Mouse (Mus musculus): ENCODE data around the gene Mmp24. TPM values are rescaled to one million over a fixed set of nuclear protein-coding genes. Genes with fewer than 3 reads are reported as not detected.
A peak's percentile ranks its signal among the peaks of the same experiment; 100 is the strongest.

Mmp24 gene
- total RNA-seq, 2 experiments from 2014 or later: 35.6 to 37.8 TPM

GRCm38 (mm10) chr2:155837961-155838360 is 62.8 kb downstream of the Mmp24 start:
- intact Hi-C loops (cut with DNase I): no loop called here
- Histone ChIP-seq H3K4me3 (no peak overlapping the region), H3K27ac (no peak overlapping the region)
- no peak for TF ChIP-seq CTCF (IDR thresholded peaks at IDR 0.05)
- no peak for DNase-seq (ENCODE audit: extremely low spot score in 1 of 2, low spot score in 2 of 2)

- TF ChIP-seq CTCF (IDR thresholded peaks at IDR 0.05): no peak
- intact Hi-C loops (cut with DNase I): no loop called here
- no peak overlapping the region for H3K27ac ChIP-seq
- H3K4me3 ChIP-seq: no peak overlapping the region
- DNase-seq (ENCODE audit: extremely low spot score in 1 of 2, low spot score in 2 of 2): no peak
Observed at GRCm38 (mm10) chr2:155838961-155839360, 63.8 kb downstream of the Mmp24 start.

- no peak for DNase-seq (ENCODE audit: extremely low spot score in 1 of 2, low spot score in 2 of 2)
- H3K4me3 ChIP-seq: no peak overlapping the region
- no peak overlapping the region for H3K27ac ChIP-seq
- intact Hi-C loops (cut with DNase I): no loop called here
- TF ChIP-seq CTCF (IDR thresholded peaks at IDR 0.05): no peak
Observed at GRCm38 (mm10) chr2:155846930-155847329, 71.8 kb downstream of the Mmp24 start.

GRCm38 (mm10) chr2:155848291-155848690 is 73.1 kb downstream of the Mmp24 start:
- TF ChIP-seq CTCF (IDR thresholded peaks at IDR 0.05): peak; percentile 82
- Histone ChIP-seq H3K27ac (no peak overlapping the region), H3K4me3 (no peak overlapping the region)
- peak; percentile 71 to 84 for DNase-seq (ENCODE audit: extremely low spot score in 1 of 2, low spot score in 2 of 2)
- intact Hi-C loops (cut with DNase I): loop anchor here (1.0 kb wide), 1 partner anchor 98 kb away; no protein-coding TSS in a partner anchor

- H3K4me3 ChIP-seq: no peak overlapping the region
- DNase-seq (ENCODE audit: extremely low spot score in 1 of 2, low spot score in 2 of 2): no peak
- TF ChIP-seq CTCF (IDR thresholded peaks at IDR 0.05): no peak
- intact Hi-C loops (cut with DNase I): no loop called here
- no peak overlapping the region for H3K27ac ChIP-seq
Observed at GRCm38 (mm10) chr2:155849464-155849863, 74.3 kb downstream of the Mmp24 start.

GRCm38 (mm10) chr2:155850120-155850519 is 75.0 kb downstream of the Mmp24 start:
- no peak overlapping the region for H3K27ac ChIP-seq
- no peak for TF ChIP-seq CTCF (IDR thresholded peaks at IDR 0.05)
- intact Hi-C loops (cut with DNase I): no loop called here
- H3K4me3 ChIP-seq: no peak overlapping the region
- DNase-seq (ENCODE audit: extremely low spot score in 1 of 2, low spot score in 2 of 2): no peak

GRCm38 (mm10) chr2:155852536-155852935 is 77.4 kb downstream of the Mmp24 start:
- Histone ChIP-seq H3K27ac (no peak overlapping the region), H3K4me3 (no peak overlapping the region)
- DNase-seq (ENCODE audit: extremely low spot score in 1 of 2, low spot score in 2 of 2): no peak
- no peak for TF ChIP-seq CTCF (IDR thresholded peaks at IDR 0.05)
- intact Hi-C loops (cut with DNase I): no loop called here

GRCm38 (mm10) chr2:155860102-155860501 is 85.0 kb downstream of the Mmp24 start:
- DNase-seq (ENCODE audit: extremely low spot score in 1 of 2, low spot score in 2 of 2): no peak
- Histone ChIP-seq H3K4me3 (no peak overlapping the region), H3K27ac (no peak overlapping the region)
- intact Hi-C loops (cut with DNase I): no loop called here
- TF ChIP-seq CTCF (IDR thresholded peaks at IDR 0.05): no peak

GRCm38 (mm10) chr2:155861581-155861980 is 86.4 kb downstream of the Mmp24 start:
- Histone ChIP-seq H3K4me3 (no peak overlapping the region), H3K27ac (no peak overlapping the region)
- DNase-seq (ENCODE audit: extremely low spot score in 1 of 2, low spot score in 2 of 2): no peak
- intact Hi-C loops (cut with DNase I): no loop called here
- TF ChIP-seq CTCF (IDR thresholded peaks at IDR 0.05): no peak

- Histone ChIP-seq H3K4me3 (no peak overlapping the region), H3K27ac (no peak overlapping the region)
- intact Hi-C loops (cut with DNase I): no loop called here
- peak in 1 of 2 experiments; percentile 35 for DNase-seq (ENCODE audit: extremely low spot score in 1 of 2, low spot score in 2 of 2)
- TF ChIP-seq CTCF (IDR thresholded peaks at IDR 0.05): no peak
Observed at GRCm38 (mm10) chr2:155862573-155863300, 87.6 kb downstream of the Mmp24 start.

- no peak overlapping the region for H3K4me3 ChIP-seq
- no peak overlapping the region for H3K27ac ChIP-seq
- intact Hi-C loops (cut with DNase I): no loop called here
- TF ChIP-seq CTCF (IDR thresholded peaks at IDR 0.05): no peak
- no peak for DNase-seq (ENCODE audit: extremely low spot score in 1 of 2, low spot score in 2 of 2)
Observed at GRCm38 (mm10) chr2:155863301-155863867, 88.2 kb downstream of the Mmp24 start.

Other genes with a start within 250 kb of the Mmp24 start
- gene Gss, start 182.5 kb upstream of the Mmp24 start, total RNA-seq (2021): 10 to 100 TPM; 14.8 to 14.9 TPM
- 10 to 100 TPM in 1 of 2 experiments, 1 to 10 TPM in 1; 7.1 to 10.9 TPM for gene Myh7b, start 164.1 kb upstream of the Mmp24 start, total RNA-seq (2021)
- 100 to 1,000 TPM; 147 to 153 TPM for gene Trpc4ap, start 83.0 kb upstream of the Mmp24 start, total RNA-seq (2021)
- gene Edem2, start 45.9 kb upstream of the Mmp24 start, total RNA-seq (2021): 10 to 100 TPM; 18.7 to 19.2 TPM
- not detected for gene Gm17581, start 39.5 kb upstream of the Mmp24 start, total RNA-seq (2021)
- gene Procr, start 24.2 kb upstream of the Mmp24 start, total RNA-seq (2021): 1 to 10 TPM; 1.2 to 1.4 TPM
- 10 to 100 TPM; 53.1 to 56.8 TPM for gene BC029722, start 44.1 kb downstream of the Mmp24 start, total RNA-seq (2021)
- 10 to 100 TPM; 67.0 to 71.0 TPM for gene Eif6, start 51.6 kb downstream of the Mmp24 start, total RNA-seq (2021)
- gene Fam83c, start 59.5 kb downstream of the Mmp24 start, total RNA-seq (2021): not detected
- gene Uqcc1, start 155.0 kb downstream of the Mmp24 start, total RNA-seq (2021): 10 to 100 TPM; 70.4 to 75.7 TPM
- gene Gm15557, start 165.4 kb downstream of the Mmp24 start, total RNA-seq (2021): not detected
- under 1 TPM in 1 of 2 experiments, not detected in 1; 0.25 TPM for gene Gdf5, start 170.0 kb downstream of the Mmp24 start, total RNA-seq (2021)
- 10 to 100 TPM; 19.5 to 19.9 TPM for gene Cep250, start 181.1 kb downstream of the Mmp24 start, total RNA-seq (2021)
- gene 6430550D23Rik, start 232.6 kb downstream of the Mmp24 start, total RNA-seq (2021): 1 to 10 TPM; 1.4 to 2.0 TPM
- gene Ergic3, start 232.7 kb downstream of the Mmp24 start, total RNA-seq (2021): 100 to 1,000 TPM; 187 to 188 TPM

All from left cerebral cortex, adult 2 months (tissue).